Mouse (Mus musculus) neural tube, embryonic 10.5 days (tissue): ENCODE measurements around the gene Etv6.

Experiments used
- DNase-seq: peaks from one replicate; pipeline ENCODE4 v3.0.0-alpha.2; 2017; ENCODE audit warnings: low spot score; ENCODE audit errors: extremely low spot score

Gene Etv6

DNA sequence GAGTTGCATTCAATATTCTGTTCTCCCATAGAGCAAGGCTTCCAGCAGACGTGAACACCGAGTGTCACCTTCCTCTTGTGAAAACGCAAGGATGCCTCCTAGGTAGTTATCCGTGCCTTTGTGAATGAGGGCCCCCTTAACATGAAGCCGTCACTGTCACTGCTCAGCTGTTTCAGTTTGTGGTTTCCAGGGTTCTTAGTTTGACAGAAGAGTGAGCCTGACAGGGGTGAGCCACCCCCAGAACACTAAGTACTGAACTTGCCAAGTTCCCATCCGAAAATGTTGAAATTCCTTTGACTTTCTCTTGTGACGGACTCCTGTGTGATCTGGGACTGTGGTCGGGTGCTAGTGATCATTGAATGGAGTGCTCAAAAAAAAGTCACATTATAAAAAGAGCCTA, 129.5 kb downstream of the Etv6 start:
- DNase-seq = no peak

DNA sequence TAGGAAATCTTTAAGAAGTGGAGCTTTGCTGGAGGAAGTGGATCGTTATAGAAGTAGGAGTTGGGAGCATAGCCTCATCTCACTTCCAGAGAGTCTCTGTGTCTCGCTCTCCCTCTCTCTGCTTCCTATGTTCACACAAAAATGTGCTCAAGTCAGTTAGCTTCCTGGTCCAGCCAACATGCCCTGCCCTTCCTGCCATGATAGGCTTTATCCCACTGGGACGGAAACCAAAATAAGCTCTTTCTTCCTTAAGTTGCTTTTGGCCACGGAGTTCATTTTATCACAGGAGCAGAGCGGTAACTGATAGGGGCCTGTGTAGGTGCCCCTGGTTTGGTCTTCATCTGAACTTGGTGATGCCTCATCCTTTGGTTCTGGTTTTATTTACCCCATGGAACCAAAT, 132.5 kb downstream of the Etv6 start:
- no peak for DNase-seq

DNA sequence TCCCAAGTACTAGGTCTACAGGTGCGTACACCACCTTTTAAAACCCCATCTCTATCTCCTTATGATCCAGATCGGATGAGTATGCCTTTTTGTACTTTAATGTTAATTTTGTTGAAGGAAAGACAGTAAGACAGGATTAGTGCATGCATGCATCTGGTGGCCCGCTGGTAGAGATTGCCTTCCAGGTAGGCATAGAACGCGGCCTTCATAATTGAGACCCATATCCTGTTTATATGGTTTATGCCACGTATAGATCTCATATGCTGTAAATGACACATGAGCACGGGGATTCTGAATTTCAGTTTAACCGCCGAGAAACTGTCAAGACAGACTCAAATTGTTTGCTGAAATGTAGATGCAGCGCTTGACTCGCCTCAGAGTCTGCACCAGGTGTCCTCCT, 133.3 kb downstream of the Etv6 start:
- no peak for DNase-seq

DNA sequence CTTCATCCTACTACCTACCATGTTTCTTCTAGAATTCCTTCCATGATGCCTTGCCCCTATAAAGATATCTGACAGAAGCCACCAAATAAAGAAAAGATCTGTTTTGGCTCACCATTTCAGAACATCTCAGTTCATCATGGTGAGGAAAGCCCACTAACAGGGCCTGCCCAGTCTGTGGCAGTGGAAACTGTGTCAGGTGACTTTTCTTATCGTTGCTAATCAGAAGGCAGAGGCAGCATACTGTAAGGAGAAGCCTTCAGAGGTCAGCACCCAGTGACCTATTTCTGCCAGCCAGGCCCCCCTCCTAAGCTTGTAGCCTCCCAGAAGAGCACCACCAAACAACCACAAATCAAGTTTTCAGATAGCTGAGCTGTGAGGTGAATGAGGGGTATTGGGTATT, 135.7 kb downstream of the Etv6 start:
- DNase-seq = no peak

DNA sequence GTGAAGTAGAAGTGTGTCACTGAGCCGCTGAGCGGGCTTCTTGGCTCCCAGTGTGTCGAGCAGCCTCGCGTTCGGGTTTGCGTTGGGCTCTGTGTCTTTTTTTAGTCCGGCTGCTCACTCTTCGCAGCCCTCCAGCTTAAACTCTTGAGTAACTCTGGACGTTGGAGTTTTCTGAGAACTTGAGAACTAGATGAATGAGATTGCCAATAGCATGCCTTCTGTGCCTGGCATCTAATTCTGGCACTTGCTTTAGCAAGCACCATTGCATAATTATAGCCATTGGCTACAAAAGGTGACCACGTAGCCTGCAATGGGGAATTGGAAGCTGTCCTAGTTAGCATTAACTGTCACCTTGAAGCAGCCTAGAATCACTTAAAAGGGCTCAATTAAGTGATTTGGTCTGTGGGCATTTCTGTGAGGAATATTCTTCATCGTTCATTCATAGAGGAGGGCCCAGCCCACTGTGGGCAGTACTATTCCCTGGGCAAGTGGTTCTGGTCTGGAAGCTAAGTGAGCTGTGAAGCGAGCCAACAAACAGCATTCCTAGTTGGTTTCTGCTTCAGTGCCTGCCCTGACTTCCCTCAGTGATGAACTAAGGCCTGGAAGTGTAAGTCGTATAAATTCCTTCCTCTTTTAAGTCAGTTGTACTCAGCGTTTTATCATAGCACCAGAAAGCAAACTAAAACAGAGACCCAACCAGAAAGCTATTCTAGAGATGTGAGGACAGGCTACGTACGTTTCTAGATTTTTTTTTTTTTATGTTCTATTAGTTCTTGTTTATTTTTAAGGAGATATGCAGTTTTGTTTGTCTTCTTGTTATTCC, 136.6 kb downstream of the Etv6 start:
- no peak for DNase-seq

DNA sequence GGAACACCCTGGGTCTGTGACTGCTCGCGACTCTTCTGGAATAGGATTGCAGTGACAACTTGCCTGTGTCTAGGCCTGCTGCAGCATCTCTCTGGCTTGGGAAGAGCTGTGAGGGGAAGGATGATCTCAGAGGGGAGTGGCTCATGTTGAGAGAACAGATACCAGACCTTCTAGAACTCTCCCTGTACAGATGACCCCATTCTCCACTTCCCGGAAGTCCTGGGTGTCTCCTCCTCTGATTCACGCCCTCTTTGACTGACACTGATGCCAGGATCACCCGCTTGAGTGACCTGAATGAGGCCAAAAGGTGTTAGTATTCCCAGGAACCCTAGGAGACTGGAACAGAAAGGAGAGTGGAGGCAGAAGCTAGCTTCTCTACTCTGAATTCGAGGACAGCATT, 137.9 kb downstream of the Etv6 start:
- no peak for DNase-seq

DNA sequence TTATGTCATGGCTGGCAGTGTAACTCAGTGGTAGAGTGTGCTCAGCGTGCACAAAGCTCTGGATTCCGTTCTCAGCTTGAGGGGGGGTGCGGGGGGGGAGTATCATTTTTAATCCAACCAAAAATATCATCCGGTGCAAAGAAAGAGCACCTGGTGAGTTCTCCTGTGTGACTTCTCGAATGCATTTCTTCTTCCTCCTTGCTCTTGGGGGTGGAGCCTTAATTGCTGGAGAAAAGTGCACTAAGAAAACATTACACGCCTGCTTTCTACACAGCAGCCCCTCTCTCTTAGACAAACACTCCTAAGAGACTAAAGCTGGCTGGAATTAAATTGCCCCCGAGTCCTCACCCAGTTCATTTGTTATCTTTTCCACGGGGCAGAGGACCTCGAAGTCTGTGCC, 139.6 kb downstream of the Etv6 start:
- no peak for DNase-seq

DNA sequence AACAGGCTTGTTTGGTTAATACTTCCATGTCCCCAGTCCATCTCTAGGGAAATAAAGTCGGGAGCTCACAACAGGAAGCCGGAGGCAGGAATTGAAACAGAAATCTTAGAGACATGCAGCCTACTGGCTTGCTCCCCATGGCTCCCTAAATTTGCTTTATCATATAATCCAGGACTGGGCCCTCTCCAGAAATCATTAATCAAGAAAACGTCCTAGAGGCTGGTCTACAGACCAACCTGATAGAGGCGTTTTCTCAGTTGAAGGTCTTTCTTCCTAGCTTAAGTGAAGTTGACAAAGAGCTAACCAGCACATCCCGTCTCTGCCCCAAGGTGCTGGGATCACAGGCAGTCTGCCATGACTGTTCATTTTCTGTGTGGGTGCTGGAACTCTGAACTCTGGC, 141.7 kb downstream of the Etv6 start:
- no peak for DNase-seq

DNA sequence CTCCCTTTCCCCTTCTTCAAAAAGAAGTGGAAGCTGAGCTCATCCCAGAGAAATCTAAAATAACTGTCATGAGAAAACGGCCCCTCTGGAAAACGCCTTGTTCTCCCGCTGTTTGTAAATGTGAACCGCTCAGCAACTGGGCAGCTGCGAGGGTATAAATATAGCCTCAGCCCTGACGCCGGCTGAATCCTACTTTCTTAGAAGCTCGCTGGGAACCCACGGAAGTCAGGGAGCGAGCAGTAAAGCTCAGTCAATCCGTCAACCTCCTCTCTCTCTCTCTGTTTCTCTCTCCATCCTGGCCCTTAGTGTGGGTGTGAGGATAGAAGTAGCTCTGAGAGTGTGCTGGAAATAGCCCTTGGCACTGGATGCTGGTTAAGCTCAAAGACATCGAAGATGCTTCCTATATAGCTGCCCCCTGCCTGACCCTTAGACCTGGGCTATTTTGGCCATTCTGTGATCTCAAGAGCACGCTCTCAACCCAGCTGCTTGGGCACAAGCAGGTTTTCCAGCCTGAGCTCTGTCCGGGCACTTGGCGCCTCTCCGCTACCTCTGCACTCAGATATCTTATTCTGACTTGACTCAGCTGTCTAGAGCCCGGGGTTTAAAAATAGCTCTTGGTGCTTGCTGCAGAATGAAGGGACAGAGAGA, 146.9 kb downstream of the Etv6 start:
- no peak for DNase-seq

DNA sequence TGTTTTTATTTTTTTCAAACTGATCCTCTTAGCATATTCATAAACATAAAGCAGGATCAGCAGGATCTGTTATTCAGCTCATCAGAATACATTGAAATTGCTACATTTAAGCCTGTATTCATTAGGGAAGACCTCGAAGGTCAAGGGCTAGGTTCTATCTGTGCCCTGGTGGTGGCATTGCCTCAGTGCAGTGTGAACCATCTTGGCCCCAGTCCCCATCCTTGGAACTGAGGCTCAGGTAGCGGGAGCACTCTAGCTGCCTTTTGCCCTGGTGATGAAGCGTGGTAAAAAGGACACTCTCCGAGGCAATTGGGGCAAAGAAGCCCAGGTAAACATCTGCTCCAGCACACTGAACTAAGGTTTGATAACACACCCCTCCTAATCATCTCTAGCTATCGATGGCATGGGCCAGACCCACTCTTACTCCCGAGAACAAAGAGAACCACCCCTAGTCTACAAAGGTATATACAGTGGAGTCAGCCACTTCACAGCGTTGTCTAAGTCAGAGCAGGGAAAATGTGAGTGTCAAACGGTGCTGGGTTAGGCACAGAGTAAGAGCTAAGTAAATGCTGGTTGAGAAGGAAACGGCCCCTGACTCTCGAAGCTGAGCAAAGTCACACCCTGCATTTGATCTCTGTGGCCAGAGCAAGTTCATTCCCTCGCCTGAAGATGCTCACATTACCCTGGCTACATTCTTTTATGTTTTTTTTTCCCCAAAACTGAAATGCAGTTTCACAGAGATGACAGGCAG, 148.3 kb downstream of the Etv6 start:
- no peak for DNase-seq

DNA sequence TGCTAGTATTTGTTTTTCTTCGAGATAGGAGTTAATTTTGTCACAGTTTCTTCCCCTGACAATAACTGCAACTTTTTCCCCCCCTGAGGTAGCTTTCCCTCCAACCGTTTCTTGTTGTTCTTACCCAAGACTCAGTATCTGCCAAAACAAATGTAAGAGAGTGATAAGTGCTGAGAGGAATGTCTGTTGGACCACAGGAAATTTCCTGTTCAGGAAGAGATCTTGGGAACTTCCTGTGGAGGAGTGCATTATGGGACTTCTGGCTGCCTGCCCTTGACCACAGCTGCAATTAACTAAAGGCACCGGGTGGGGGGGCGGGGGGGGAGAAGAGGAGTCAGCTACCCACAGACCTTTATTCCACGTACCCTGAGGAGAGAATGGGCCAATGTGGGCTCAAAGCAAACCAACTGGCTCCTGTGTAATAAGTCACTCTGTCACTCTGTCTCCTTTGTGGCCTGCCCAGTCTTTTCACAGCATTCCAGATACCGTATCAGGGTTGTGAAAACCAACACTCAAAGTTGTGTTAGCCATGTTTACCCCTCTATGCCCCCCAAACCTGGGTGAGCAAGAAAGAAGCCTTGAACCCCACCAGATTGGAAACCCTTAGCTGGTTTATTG, 150.9 kb downstream of the Etv6 start:
- no peak for DNase-seq

DNA sequence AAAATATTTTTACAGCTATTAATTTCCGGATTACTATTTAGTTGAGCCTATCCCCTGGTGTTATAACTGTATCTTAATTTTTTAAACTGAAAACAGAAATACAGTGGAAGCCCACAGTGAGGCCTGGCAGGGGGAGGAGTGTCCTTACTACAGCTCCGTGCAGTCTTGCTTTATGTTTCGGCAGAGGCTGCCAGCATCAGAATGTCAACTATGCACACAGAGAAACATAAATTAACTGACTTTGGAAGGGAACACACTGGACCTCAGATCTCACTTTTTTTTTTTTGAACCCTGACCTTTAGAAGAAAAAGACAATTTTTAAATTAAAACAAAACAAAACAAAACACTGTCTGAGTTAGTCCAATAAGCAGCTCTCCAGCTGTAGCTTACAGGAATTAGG, 153.2 kb downstream of the Etv6 start:
- no peak for DNase-seq

DNA sequence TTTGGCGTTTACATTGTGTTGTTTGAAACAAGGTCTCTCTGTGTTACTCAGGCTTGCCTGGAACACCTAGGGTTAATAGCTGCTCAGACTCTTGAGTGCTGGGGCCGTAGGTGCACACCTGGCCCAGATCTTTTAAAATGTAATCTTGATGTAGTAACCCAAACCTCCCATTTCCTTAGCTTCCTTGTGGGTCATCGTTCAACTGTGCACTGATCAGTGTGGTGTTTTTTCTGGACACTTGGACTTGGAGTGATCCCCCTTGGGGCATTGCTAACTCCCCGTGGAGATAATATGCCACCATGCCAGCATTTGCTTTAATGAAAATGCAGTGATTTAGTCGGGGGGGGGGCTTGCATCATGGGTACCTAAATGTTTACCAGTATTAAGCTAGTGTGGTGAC, 153.7 kb downstream of the Etv6 start:
- DNase-seq = no peak

DNA sequence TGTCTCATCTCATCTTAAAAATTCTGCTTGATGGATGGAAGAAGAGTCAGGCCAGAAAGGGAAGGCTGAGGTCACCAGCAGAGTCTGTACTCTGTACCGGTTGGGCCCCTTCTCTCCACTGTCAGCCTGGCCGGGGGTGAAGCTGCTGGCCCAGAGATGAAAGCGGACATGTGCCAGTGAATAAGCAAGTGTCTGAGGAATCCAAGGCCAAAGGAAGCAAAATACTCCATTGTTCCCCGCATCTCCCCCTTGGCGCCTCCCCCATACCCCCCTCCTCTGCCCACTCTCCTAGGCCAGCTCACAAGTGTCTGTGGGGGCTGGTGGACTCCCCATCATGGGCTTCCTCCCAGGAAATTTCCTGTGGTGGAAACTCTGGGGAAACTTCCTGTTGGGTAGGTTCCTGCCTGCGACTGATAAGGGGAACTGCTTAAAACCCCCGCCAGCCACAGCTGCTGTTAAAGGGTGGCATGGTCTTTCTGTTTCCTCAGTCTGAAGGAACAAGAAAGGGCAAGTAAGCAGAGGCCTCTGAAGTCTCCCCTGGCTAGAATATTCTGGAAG, 154.2 kb downstream of the Etv6 start:
- no peak for DNase-seq

DNA sequence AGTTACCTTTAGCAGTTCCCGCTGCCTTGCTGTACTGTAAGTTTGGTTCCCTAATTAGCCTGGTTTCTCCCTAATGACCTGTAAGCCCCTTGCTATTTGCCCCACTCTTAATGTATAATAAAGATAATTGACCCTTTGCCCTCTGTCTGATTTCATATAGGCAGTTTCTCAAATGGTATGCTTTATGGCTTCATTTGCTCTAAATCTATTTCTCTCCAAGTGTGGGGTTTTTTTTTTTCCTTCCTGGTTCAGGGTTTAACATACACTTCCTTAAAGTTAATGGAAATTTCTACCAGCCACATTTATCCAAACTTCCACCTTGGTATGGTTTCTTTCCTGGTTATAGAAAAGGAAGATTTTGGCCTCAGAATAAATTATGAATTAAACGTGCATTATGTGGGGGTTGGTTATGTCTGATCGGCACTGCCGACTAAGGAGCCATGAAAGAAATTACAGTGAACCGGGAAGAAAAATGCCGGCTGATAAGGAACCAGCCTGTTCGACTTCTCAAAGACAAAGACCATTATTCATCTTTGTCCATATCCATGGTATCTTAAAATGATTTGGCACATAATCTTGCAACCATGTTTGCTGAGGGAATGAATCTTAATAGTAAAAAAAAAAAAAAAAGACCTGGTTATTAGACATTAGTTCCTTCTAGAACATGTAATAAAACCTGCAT, 155.2 kb downstream of the Etv6 start:
- DNase-seq = no peak

DNA sequence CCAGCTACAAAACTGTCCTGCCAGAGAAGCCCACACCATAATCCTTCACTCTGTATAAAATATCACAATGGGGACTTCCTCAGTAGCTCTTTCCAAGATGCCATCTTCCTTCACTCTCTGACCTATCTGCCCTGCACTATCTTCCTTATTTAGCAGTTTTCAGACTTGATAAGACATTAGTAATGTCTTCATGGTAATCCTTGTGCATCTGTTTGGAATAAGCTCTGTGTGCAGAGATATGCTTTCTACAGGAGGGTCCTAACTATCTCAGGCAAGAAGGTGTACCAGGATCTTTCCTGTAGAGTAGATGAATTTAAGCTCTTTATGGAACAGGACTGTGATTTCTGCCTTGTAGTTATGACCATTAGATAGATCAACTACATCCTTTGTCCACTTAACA, 157.2 kb downstream of the Etv6 start:
- DNase-seq = no peak

DNA sequence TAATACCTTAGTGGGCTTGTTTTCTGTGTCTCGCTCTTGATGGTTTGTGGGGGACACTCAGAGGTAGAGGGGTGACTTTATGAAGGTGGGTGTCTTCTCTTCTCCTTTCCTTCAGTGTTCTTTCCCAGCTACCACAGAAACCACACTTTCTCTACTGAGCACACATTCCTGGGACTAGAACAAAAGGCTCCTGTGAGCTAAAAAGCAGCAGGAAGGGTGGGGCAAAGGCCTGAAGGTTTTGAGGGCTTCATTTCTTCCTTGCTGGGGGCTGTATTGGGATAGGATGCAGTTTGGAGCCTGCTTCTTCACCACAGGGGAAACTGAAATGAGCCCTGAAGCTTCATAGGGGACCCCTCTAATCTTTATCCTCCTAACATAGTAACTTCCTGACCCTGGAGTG, 164.4 kb downstream of the Etv6 start:
- no peak for DNase-seq

DNA sequence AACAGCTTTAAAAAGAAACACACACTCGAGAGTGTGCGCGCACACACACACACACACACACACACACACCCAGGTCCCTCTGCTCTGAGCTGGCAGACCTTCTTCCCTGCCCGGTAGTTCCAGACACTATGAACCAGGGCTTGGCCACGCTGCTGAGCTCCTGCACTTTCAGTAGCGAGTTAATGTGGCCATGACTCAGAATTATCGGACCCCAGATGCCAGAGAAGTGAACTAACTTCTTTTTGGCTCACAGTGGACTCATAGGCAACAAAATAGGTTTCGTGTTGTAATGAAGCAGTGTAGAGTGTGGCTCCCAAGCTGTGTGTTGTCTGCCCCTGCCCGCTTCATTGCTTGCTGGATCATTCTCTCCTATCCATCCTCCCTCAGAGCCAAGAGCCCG, 165.1 kb downstream of the Etv6 start:
- no peak for DNase-seq

DNA sequence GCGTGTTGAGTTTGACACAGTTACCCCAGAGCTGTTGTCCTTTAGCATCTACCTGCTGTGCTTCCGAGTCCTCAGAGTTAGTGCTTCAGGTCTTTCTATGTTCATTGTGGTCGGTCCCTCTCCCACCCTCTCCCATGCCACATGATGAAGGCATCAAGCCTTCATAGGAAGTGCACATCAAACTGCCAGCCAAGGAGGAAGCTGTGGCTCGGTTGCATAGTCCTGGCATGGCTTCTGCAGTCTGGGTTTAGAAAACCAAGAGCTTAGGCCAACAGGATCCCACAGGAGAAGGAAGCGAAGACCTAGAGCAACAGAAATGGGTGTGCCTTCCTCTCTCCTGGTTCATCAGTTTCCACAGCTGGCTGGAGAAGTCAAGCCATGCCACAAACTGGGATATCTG, 166.7 kb downstream of the Etv6 start:
- DNase-seq = no peak

DNA sequence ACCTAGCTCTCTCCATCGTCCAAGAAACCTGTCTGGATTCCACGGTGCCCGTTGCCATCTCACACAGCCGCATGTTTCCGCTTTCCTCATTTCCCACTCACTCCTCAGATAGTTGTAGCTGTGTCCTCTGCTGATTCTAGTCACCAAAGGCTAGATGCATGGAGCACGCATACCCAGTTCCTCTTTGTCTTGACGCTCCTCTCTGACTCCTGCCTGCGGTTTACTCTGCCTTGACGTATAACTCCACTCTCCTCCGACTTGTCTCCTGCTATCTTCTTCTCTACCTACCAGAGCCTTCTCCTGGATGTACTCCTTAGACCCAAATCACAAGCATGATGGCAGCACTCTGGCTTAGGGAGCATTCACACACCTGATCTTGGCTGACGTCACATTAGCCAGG, 169.7 kb downstream of the Etv6 start:
- no peak for DNase-seq

DNA sequence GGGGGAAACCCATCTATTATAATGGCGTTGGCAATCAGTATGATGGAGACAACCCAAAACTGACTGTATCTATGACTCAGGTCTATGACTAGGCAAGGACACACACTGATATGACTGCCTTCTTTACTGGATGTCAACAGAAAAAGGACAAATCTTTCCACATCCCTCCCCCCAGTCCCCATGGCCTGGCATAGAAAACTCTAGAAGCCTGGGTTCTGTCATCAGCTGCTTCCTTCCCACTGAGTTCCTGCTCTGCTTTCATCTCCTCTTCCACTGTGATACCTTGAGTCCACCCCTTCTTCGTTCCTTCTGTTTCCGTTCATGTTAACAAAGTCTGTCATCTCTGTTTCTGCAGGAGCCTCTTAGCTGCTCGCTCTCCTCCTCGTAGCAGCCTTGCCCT, 170.2 kb downstream of the Etv6 start:
- DNase-seq = no peak
